In the genomic region with DNA sequence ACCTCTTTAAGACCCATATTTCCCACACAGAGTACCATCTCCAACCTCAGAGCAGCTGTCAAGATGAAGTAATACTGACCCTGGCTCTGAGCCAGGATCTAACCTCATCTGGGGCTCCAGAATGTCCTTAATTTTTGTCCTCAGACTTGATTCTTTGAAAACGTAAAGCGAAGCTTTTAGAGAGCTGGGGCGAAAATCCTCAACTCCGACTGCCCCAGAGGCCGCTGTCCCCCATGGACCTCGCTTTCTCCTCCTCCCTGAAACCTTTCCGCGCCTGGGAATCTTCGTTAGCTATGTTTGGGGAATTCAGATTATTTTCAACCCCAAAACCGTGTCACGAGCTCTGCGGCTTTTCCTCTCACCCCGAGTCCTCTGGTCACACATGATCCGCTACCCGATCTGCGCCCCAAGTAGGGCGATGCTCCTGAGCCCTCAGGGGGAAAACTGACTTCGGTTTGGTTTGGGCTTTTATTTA, we compare ENCODE assay signal across 8 mouse cellular contexts. TPM values are rescaled to one million over a fixed set of nuclear protein-coding genes. Genes with fewer than 3 reads are reported as not detected.
A peak's percentile ranks its signal among the peaks of the same experiment; 100 is the strongest.
DNase-seq lines count a peak whose midpoint lies in the region; ATAC-seq and TF ChIP-seq lines count a peak whose summit lies in the region.

No protein-coding gene starts in this region.

- 0 out of 2 replicates have a peak, but pooled peaks have one; percentile 19 for ATAC-seq in embryonic facial prominence, embryonic 15.5 days (ENCODE audit: insufficient number of reproducible peaks, low FRiP score, low TSS enrichment, low read depth)
- ATAC-seq in hindbrain, embryonic 12.5 days (ENCODE audit: low FRiP score) = peak; percentile 57
- peak; percentile 36; the same call in 1 of the 2 replicates for ATAC-seq in limb, embryonic 11.5 days (ENCODE audit: insufficient number of reproducible peaks, low FRiP score, low TSS enrichment, low read depth)
- ATAC-seq in midbrain, embryonic 12.5 days (ENCODE audit: low FRiP score, low read depth) = peak; percentile 2
- no peak; the same call in 1 of the 2 replicates for ATAC-seq in monocyte, adult 5-6 weeks (replicated peaks; ENCODE audit: insufficient number of reproducible peaks, low FRiP score, low TSS enrichment, poor library complexity, severe bottlenecking)

- no peaks in the 10 kb centered on the region; the same call in 1 of the 2 replicates for H3K27me3 ChIP-seq in liver, adult 2 months (ENCODE audit: control insufficient read depth, insufficient read depth, low read length)
- H3K27me3 ChIP-seq in embryonic facial prominence, embryonic 15.5 days = no peaks in the 10 kb centered on the region
- H3K27me3 ChIP-seq in hindbrain, embryonic 12.5 days = peaks cover 6% of the 10 kb centered on the region
- no peaks in the 10 kb centered on the region for H3K27me3 ChIP-seq in limb, embryonic 11.5 days (ENCODE audit: control insufficient read depth, insufficient read depth, low read length)
- peaks cover 9% of the 10 kb centered on the region for H3K27me3 ChIP-seq in midbrain, embryonic 12.5 days

- H3K79me2 ChIP-seq in liver, adult 2 months (ENCODE audit: control insufficient read depth, insufficient read depth, low read length) = no peaks in the 10 kb centered on the region

- H3K4me2 ChIP-seq in embryonic facial prominence, embryonic 15.5 days (replicated peaks) = peak overlapping the region; percentile 80
- H3K4me2 ChIP-seq in hindbrain, embryonic 12.5 days (replicated peaks) = peak overlapping the region; percentile 89
- peak overlapping the region; percentile 89 for H3K4me2 ChIP-seq in limb, embryonic 11.5 days (ENCODE audit: low read depth, severe bottlenecking)
- H3K4me2 ChIP-seq in midbrain, embryonic 12.5 days (replicated peaks) = peak overlapping the region; percentile 85

- DNase-seq in liver, adult 2 months (ENCODE audit: extremely low read depth, low read depth, low spot score) = peak; percentile 31
- DNase-seq in liver = no peak
- peak; percentile 1 for DNase-seq in T-cell, adult 2 months (ENCODE audit: low spot score)
- DNase-seq in limb, embryonic 11.5 days (ENCODE audit: low spot score) = no peak

- no peak for TF ChIP-seq POLR2A in liver, adult 2 months (IDR thresholded peaks at IDR 0.05; ENCODE audit: extremely low read depth, insufficient read depth, low read length)

- no peak overlapping the region for H3K27ac ChIP-seq in liver, adult 2 months (replicated peaks; ENCODE audit: insufficient read depth, low read depth, low read length)
- H3K27ac ChIP-seq in embryonic facial prominence, embryonic 15.5 days (replicated peaks) = no peak overlapping the region
- H3K27ac ChIP-seq in hindbrain, embryonic 12.5 days = no peak overlapping the region; the same call in 1 of the 2 replicates
- H3K27ac ChIP-seq in limb, embryonic 11.5 days (replicated peaks; ENCODE audit: low read depth, low read length) = no peak overlapping the region
- peak overlapping the region; percentile 15; the same call in 1 of the 2 replicates for H3K27ac ChIP-seq in midbrain, embryonic 12.5 days (replicated peaks)

- WGBS in liver, adult 2 months = 2% methylated on average over 18 of the region's 18 CpGs
- WGBS in embryonic facial prominence, embryonic 15.5 days = under 1% methylated on average over 18 of the region's 18 CpGs
- under 1% methylated on average over 18 of the region's 18 CpGs for WGBS in hindbrain, embryonic 12.5 days
- under 1% methylated on average over 18 of the region's 18 CpGs for WGBS in limb, embryonic 11.5 days
- WGBS in midbrain, embryonic 12.5 days = under 1% methylated on average over 18 of the region's 18 CpGs

- peak overlapping the region; percentile 97 for H3K4me3 ChIP-seq in liver, adult 2 months (ENCODE audit: insufficient read depth, low read depth, low read length)
- peak overlapping the region; percentile 78 for H3K4me3 ChIP-seq in embryonic facial prominence, embryonic 15.5 days (replicated peaks)
- H3K4me3 ChIP-seq in hindbrain, embryonic 12.5 days = peak overlapping the region; percentile 77
- peak overlapping the region; percentile 76 for H3K4me3 ChIP-seq in limb, embryonic 11.5 days (ENCODE audit: low read depth, low read length)
- peak overlapping the region; percentile 80 for H3K4me3 ChIP-seq in midbrain, embryonic 12.5 days

- H3K9ac ChIP-seq in liver, adult 2 months (ENCODE audit: low read depth, low read length) = peak overlapping the region; percentile 91; the same call in 1 of the 2 replicates
- peak overlapping the region; percentile 67 for H3K9ac ChIP-seq in embryonic facial prominence, embryonic 15.5 days
- H3K9ac ChIP-seq in hindbrain, embryonic 12.5 days = peak overlapping the region; percentile 81
- H3K9ac ChIP-seq in limb, embryonic 11.5 days (ENCODE audit: low read length) = peak overlapping the region; percentile 62
- H3K9ac ChIP-seq in midbrain, embryonic 12.5 days (replicated peaks) = peak overlapping the region; percentile 68

- no peaks in the 10 kb centered on the region for H3K36me3 ChIP-seq in liver, adult 2 months (ENCODE audit: control insufficient read depth, insufficient read depth, low read length)
- no peaks in the 10 kb centered on the region for H3K36me3 ChIP-seq in embryonic facial prominence, embryonic 15.5 days
- no peaks in the 10 kb centered on the region for H3K36me3 ChIP-seq in hindbrain, embryonic 12.5 days
- no peaks in the 10 kb centered on the region for H3K36me3 ChIP-seq in limb, embryonic 11.5 days (ENCODE audit: control insufficient read depth, insufficient read depth, low read length)
- H3K36me3 ChIP-seq in midbrain, embryonic 12.5 days = no peaks in the 10 kb centered on the region

- H3K4me1 ChIP-seq in liver, adult 2 months (ENCODE audit: control insufficient read depth, insufficient read depth, low read length) = peaks cover 3% of the 10 kb centered on the region; the same call in 1 of the 2 replicates
- peaks cover 4% of the 10 kb centered on the region; the same call in 1 of the 2 replicates for H3K4me1 ChIP-seq in embryonic facial prominence, embryonic 15.5 days
- H3K4me1 ChIP-seq in hindbrain, embryonic 12.5 days = peaks cover 4% of the 10 kb centered on the region
- no peaks in the 10 kb centered on the region for H3K4me1 ChIP-seq in limb, embryonic 11.5 days (ENCODE audit: control insufficient read depth, insufficient read depth, low read length)
- H3K4me1 ChIP-seq in midbrain, embryonic 12.5 days = no peaks in the 10 kb centered on the region

- H3K9me3 ChIP-seq in embryonic facial prominence, embryonic 15.5 days (replicated peaks) = no peaks in the 10 kb centered on the region
- no peaks in the 10 kb centered on the region for H3K9me3 ChIP-seq in hindbrain, embryonic 12.5 days (replicated peaks)
- H3K9me3 ChIP-seq in limb, embryonic 11.5 days (ENCODE audit: control insufficient read depth, low read length) = no peaks in the 10 kb centered on the region
- H3K9me3 ChIP-seq in midbrain, embryonic 12.5 days = no peaks in the 10 kb centered on the region

- TF ChIP-seq CTCF in liver, adult 2 months (IDR thresholded peaks at IDR 0.05; ENCODE audit: low read depth, low read length) = no peak

RNA-seq across cellular contexts. Expression of a gene that starts 0.7 kb away (rescaled TPM):
- 3.6 and 4.0 TPM in 2 replicates for total RNA-seq in liver, adult 2 months (2014; rRNA removed)
- 0.49 and 0.58 TPM in 2 replicates for polyA plus RNA-seq in liver, adult 2 months (2012; rRNA removed)
- polyA plus RNA-seq in embryonic facial prominence, embryonic 15.5 days (2015; fragmentation: Nextera tagmentation; extraction: Ambion mirVana) = 5.4 and 7.3 TPM in 2 replicates
- polyA plus RNA-seq in hindbrain, embryonic 12.5 days (2016; fragmentation: Nextera tagmentation; extraction: Ambion mirVana) = 5.9 and 8.9 TPM in 2 replicates
- polyA plus RNA-seq in limb, embryonic 11.5 days (2014; fragmentation: Nextera tagmentation; extraction: Ambion mirVana) = 3.2 and 4.9 TPM in 2 replicates
- 4.5 and 5.9 TPM in 2 replicates for polyA plus RNA-seq in midbrain, embryonic 12.5 days (2016; fragmentation: Nextera tagmentation; extraction: Ambion mirVana)
- 0.29 to 7.1 TPM (median 0.75 TPM) in 3 replicates for total RNA-seq in monocyte, adult 5-6 weeks (2017)

Comparison
In these comparisons a context has a peak if more than half of its experiments do, and no peak if none do; other contexts are left out.
1. DNase-seq: peak in liver, adult 2 months (single experiment) and T-cell, adult 2 months (single experiment); none in liver (single experiment) and limb, embryonic 11.5 days (single experiment).
2. Peak in every context shown above with its lines, with median percentiles within 50 percentile points of each other: H3K4me3 ChIP-seq, H3K9ac ChIP-seq and H3K4me2 ChIP-seq.